8 mouse cellular contexts compared by ENCODE assay signal in the genomic region with DNA sequence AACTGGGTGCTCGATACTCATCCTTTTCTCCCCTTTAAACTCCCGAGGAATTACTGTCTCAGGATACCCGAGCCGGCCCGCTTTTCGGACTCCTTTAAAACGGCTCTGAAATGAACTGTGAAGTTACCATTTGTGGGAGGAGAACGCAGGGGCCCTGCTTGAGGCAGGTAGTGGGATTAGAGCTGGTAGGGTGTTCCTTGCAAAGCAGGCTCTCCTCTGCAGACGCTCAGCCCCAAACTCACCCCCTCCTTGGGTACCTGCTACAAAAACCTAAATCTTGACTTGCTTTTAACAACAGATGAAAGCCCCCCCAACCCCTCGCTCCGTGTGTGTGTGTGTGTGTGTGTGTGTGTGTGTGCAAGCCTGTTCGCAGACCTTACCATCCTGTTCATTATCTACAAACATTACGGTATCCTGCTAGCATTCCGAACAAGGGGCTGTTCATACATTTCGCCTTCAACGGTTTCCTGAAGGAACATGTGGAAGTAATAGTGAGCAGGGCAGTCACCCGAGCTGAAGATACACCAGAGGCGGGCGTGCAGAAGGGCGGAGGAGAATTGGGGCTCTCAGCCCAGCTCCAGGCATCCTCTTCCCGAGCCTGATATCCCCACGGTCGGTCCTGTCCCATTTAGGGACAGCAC. TPM values are rescaled to one million over a fixed set of nuclear protein-coding genes. Genes with fewer than 3 reads are reported as not detected.
DNase-seq lines count a peak whose midpoint lies in the region; ATAC-seq and TF ChIP-seq lines count a peak whose summit lies in the region.
"Had no signal": no experiment of that assay in that cellular context is flagged by ENCODE, and none has a peak within 500 bp of the region (broad histone marks: within the 10 kb centered on the region; RNA-seq: fewer than 3 reads in every experiment).

No protein-coding gene starts in this region.

- H3K27me3 ChIP-seq in limb, embryonic 12.5 days: peaks cover 8% of the 10 kb centered on the region; the same call in 1 of the 2 replicates

- peak overlapping the region; percentile 100 for H3K27ac ChIP-seq in limb, embryonic 12.5 days
- no peak overlapping the region for H3K27ac ChIP-seq in left cerebral cortex, adult 2 months

- H3K36me3 ChIP-seq in limb, embryonic 12.5 days: no peaks in the 10 kb centered on the region

- H3K4me1 ChIP-seq in limb, embryonic 12.5 days (replicated peaks): peaks cover 31% of the 10 kb centered on the region

- intact Hi-C loops in left cerebral cortex, adult 2 months (cut with DNase I): loop anchor here (5.0 kb wide), 2 partner anchors 78 to 508 kb away; no protein-coding TSS in a partner anchor

- no peaks in the 10 kb centered on the region for H3K9me3 ChIP-seq in limb, embryonic 12.5 days

- DNase-seq in 3T3-L1 (ENCODE audit: low read depth, low spot score) (peak; percentile 53), MN1 (ENCODE audit: low spot score) (peak; percentile 32)
- DNase-seq in forelimb bud, embryonic 11.5 days (ENCODE audit: low read depth, low spot score): peak; percentile 84
- DNase-seq in layer of hippocampus, postnatal 36 days: no peak
- DNase-seq in left cerebral cortex, adult 2 months (ENCODE audit: extremely low spot score in 1 of 2, low spot score in 2 of 2): no peak
- no peak for DNase-seq in layer of hippocampus, postnatal 14 days (ENCODE audit: low spot score in 2 of 2)

- TF ChIP-seq CTCF in left cerebral cortex, adult 2 months (IDR thresholded peaks at IDR 0.05): no peak

- H3K9ac ChIP-seq in limb, embryonic 12.5 days (replicated peaks): peak overlapping the region; percentile 100

- peak overlapping the region; percentile 64 for H3K4me2 ChIP-seq in limb, embryonic 12.5 days

- H3K4me3 ChIP-seq in limb, embryonic 12.5 days (replicated peaks): peak overlapping the region; percentile 89
- H3K4me3 ChIP-seq in left cerebral cortex, adult 2 months: no peak overlapping the region

- under 1% methylated on average over 23 of the region's 23 CpGs for WGBS in limb, embryonic 12.5 days

- peak; percentile 21; the same call in 1 of the 2 replicates for ATAC-seq in limb, embryonic 12.5 days (ENCODE audit: insufficient number of reproducible peaks, insufficient read depth, low FRiP score, low TSS enrichment, low read depth)

RNA-seq across cellular contexts. Expression of gene Pdgfra, which starts 1.6 kb away (rescaled TPM):
- polyA plus RNA-seq in limb, embryonic 12.5 days (2016; fragmentation: Nextera tagmentation; extraction: Ambion mirVana): 148 and 159 TPM in 2 replicates
- 10 to 100 TPM; 37.0 to 40.1 TPM for total RNA-seq in layer of hippocampus, postnatal 36 days (2021)
- 10 to 100 TPM; 38.0 to 41.6 TPM for total RNA-seq in left cerebral cortex, adult 2 months (2021)
- 10 to 100 TPM; 79.4 to 81.1 TPM for total RNA-seq in layer of hippocampus, postnatal 14 days (2021)
- total RNA-seq: monocyte, adult 5-6 weeks had no signal

Comparison
In these comparisons a context has a peak if more than half of its experiments do, and no peak if none do; other contexts are left out.
1. DNase-seq: peak in 3T3-L1 (single experiment), MN1 (single experiment) and forelimb bud, embryonic 11.5 days (single experiment); none in layer of hippocampus, postnatal 36 days (0 of 2), left cerebral cortex, adult 2 months (0 of 2) and layer of hippocampus, postnatal 14 days (0 of 2).